ENCODE assay signal across 10 mouse cellular contexts in the genomic region with DNA sequence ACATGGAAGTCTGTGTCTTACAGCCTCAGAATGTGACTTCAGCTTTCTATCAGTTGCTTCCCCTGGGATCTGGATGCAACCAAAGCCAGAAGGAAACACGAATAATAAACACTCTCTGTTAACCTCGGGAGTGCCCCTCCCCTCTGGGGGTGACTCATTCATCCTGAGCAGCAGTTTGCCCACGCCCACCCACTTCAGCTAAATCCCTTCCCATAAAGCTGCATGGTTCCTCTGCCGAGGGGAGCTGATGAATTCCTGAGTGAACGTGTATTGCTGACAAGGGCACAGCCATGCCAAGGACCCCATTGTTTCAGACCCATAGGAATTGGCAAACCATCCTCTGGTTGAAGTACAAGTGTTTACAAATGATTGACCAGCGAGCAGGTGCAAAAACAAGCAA. TPM values are rescaled to one million over a fixed set of nuclear protein-coding genes. Genes with fewer than 3 reads are reported as not detected.
A peak's percentile ranks its signal among the peaks of the same experiment; 100 is the strongest.
DNase-seq lines count a peak whose midpoint lies in the region; ATAC-seq and TF ChIP-seq lines count a peak whose summit lies in the region.
"Had no signal": no experiment of that assay in that cellular context is flagged by ENCODE, and none has a peak within 500 bp of the region (broad histone marks: within the 10 kb centered on the region; RNA-seq: fewer than 3 reads in every experiment).

No protein-coding gene starts in this region.

- no peak overlapping the region for H3K27ac ChIP-seq in heart, embryonic 15.5 days
- H3K27ac ChIP-seq in limb, embryonic 14.5 days (replicated peaks; ENCODE audit: low read depth, low read length) = no peak overlapping the region
- H3K27ac ChIP-seq in limb, embryonic 10.5 days = no peak overlapping the region
- H3K27ac ChIP-seq in bone marrow, adult 2 months (ENCODE audit: control insufficient read depth, insufficient read depth, low read depth, low read length, poor library complexity) = peak overlapping the region; percentile 32; the same call in 1 of the 2 replicates
- no peak overlapping the region for H3K27ac ChIP-seq in lung, postnatal 0 days (ENCODE audit: low read length)
- H3K27ac ChIP-seq: liver, embryonic 14.5 days had no signal

- TF ChIP-seq CTCF in bone marrow, adult 2 months (IDR thresholded peaks at IDR 0.05; ENCODE audit: control insufficient read depth, insufficient read depth, low read length) = no peak
- no peak for TF ChIP-seq CTCF in lung, postnatal 0 days (IDR thresholded peaks at IDR 0.05)

- no peaks in the 10 kb centered on the region for H3K9me3 ChIP-seq in heart, embryonic 15.5 days (replicated peaks)
- H3K9me3 ChIP-seq in limb, embryonic 14.5 days (ENCODE audit: control insufficient read depth, low read length) = no peaks in the 10 kb centered on the region
- H3K9me3 ChIP-seq in limb, embryonic 10.5 days (replicated peaks) = no peaks in the 10 kb centered on the region
- no peaks in the 10 kb centered on the region for H3K9me3 ChIP-seq in lung, postnatal 0 days (ENCODE audit: low read length)

- ATAC-seq in heart, embryonic 15.5 days (replicated peaks; ENCODE audit: insufficient number of reproducible peaks, insufficient read depth, low FRiP score, low read depth) = no peak
- ATAC-seq in limb, embryonic 14.5 days (ENCODE audit: low FRiP score, low read depth) = no peak
- peak; percentile 83 for ATAC-seq in lung, postnatal 0 days

- no peaks in the 10 kb centered on the region for H3K4me1 ChIP-seq in heart, embryonic 15.5 days (replicated peaks)
- no peaks in the 10 kb centered on the region for H3K4me1 ChIP-seq in limb, embryonic 14.5 days (ENCODE audit: control insufficient read depth, insufficient read depth, low read length)
- no peaks in the 10 kb centered on the region; the same call in 1 of the 2 replicates for H3K4me1 ChIP-seq in limb, embryonic 10.5 days
- H3K4me1 ChIP-seq in bone marrow, adult 2 months (ENCODE audit: control insufficient read depth, insufficient read depth, low read length) = no peaks in the 10 kb centered on the region; the same call in 1 of the 2 replicates
- H3K4me1 ChIP-seq in lung, postnatal 0 days (ENCODE audit: insufficient read depth, low read depth, low read length) = peaks cover 3% of the 10 kb centered on the region; the same call in 1 of the 2 replicates

- TF ChIP-seq POLR2A in limb, embryonic 14.5 days (IDR thresholded peaks at IDR 0.05; ENCODE audit: borderline replicate concordance, extremely low read depth, insufficient read depth, insufficient read length) = no peak
- TF ChIP-seq POLR2A in bone marrow, adult 2 months (IDR thresholded peaks at IDR 0.05; ENCODE audit: borderline replicate concordance, control insufficient read depth, low read depth, low read length) = no peak

- TF ChIP-seq EP300 in lung, postnatal 0 days (IDR thresholded peaks at IDR 0.05) = peak; percentile 33; the same call in 1 of the 2 replicates

- WGBS in heart, embryonic 15.5 days = 13% methylated on average over 6 of the region's 6 CpGs
- 27% methylated on average over 6 of the region's 6 CpGs for WGBS in limb, embryonic 14.5 days
- 49% methylated on average over 6 of the region's 6 CpGs for whole genome bisulfite sequencing in limb, embryonic 10.5 days
- WGBS in bone marrow, adult 2 months = 6% methylated on average over 6 of the region's 6 CpGs
- 8% methylated on average over 6 of the region's 6 CpGs for WGBS in lung, postnatal 0 days

- H3K4me2 ChIP-seq in heart, embryonic 15.5 days = 0 out of 2 replicates have a peak overlapping the region, but pooled peaks have one; percentile 1
- H3K4me2 ChIP-seq in limb, embryonic 14.5 days (replicated peaks; ENCODE audit: low read depth, low read length, severe bottlenecking) = no peak overlapping the region
- H3K4me2 ChIP-seq in lung, postnatal 0 days (replicated peaks; ENCODE audit: low read depth, low read length) = peak overlapping the region; percentile 14; the same call in 1 of the 2 replicates

- no peak for DNase-seq in heart, adult 8-10 months (ENCODE audit: low spot score)
- DNase-seq in limb, embryonic 14.5 days (ENCODE audit: low spot score) = peak; percentile 16
- no peak for DNase-seq in limb, embryonic 10.5 days (ENCODE audit: low spot score)
- DNase-seq in lung, postnatal 0 days (ENCODE audit: low spot score) = peak; percentile 60
- DNase-seq in adrenal gland, postnatal 14 days = no peak
- DNase-seq in adipocyte (ENCODE audit: low spot score) = no peak
- DNase-seq: thymus, postnatal 36 days had no signal

- no peaks in the 10 kb centered on the region for H3K36me3 ChIP-seq in heart, embryonic 15.5 days
- H3K36me3 ChIP-seq in limb, embryonic 14.5 days (ENCODE audit: control insufficient read depth, insufficient read depth, low read length) = no peaks in the 10 kb centered on the region
- H3K36me3 ChIP-seq in limb, embryonic 10.5 days = no peaks in the 10 kb centered on the region
- no peaks in the 10 kb centered on the region for H3K36me3 ChIP-seq in lung, postnatal 0 days (ENCODE audit: insufficient read depth, low read length)

- H3K4me3 ChIP-seq in heart, embryonic 15.5 days = no peak overlapping the region
- H3K4me3 ChIP-seq in limb, embryonic 14.5 days (replicated peaks; ENCODE audit: low read length) = no peak overlapping the region
- no peak overlapping the region for H3K4me3 ChIP-seq in limb, embryonic 10.5 days
- no peak overlapping the region for H3K4me3 ChIP-seq in bone marrow, adult 2 months (replicated peaks; ENCODE audit: control insufficient read depth, low read depth, low read length)
- H3K4me3 ChIP-seq in lung, postnatal 0 days (ENCODE audit: low read depth, low read length) = no peak overlapping the region

- no peak overlapping the region for H3K9ac ChIP-seq in heart, embryonic 15.5 days
- no peak overlapping the region for H3K9ac ChIP-seq in limb, embryonic 14.5 days (ENCODE audit: low read depth, low read length, severe bottlenecking)
- no peak overlapping the region for H3K9ac ChIP-seq in lung, postnatal 0 days (replicated peaks; ENCODE audit: low read depth)
- H3K9ac ChIP-seq: liver, embryonic 14.5 days had no signal

- no peaks in the 10 kb centered on the region for H3K27me3 ChIP-seq in heart, embryonic 15.5 days
- H3K27me3 ChIP-seq in limb, embryonic 14.5 days (ENCODE audit: control insufficient read depth, insufficient read depth, low read length) = no peaks in the 10 kb centered on the region
- H3K27me3 ChIP-seq in limb, embryonic 10.5 days (ENCODE audit: low read depth, poor library complexity, severe bottlenecking) = no peaks in the 10 kb centered on the region
- no peaks in the 10 kb centered on the region for H3K27me3 ChIP-seq in lung, postnatal 0 days (replicated peaks; ENCODE audit: insufficient read depth, low read length)

RNA-seq across cellular contexts. Expression of a gene that starts 45.3 kb away (rescaled TPM):
- 1.5 TPM in 2 replicates for polyA plus RNA-seq in heart, embryonic 15.5 days (2015; fragmentation: Nextera tagmentation; extraction: Ambion mirVana)
- under 1 TPM; 0.43 to 0.75 (median 0.61) TPM for total RNA-seq in heart, adult 8-10 months (2022)
- polyA plus RNA-seq in limb, embryonic 14.5 days (2012; rRNA removed) = 6.7 and 7.6 TPM in 2 replicates
- 5.7 and 5.9 TPM in 2 replicates for polyA plus RNA-seq in limb, embryonic 14.5 days (2014; fragmentation: Nextera tagmentation; extraction: Ambion mirVana)
- 2.0 and 2.8 TPM in 2 replicates for polyA plus RNA-seq in limb, embryonic 10.5 days (2016; fragmentation: Nextera tagmentation; extraction: Ambion mirVana)
- polyA plus RNA-seq in bone marrow, adult 2 months (2011; ENCODE audit: insufficient read depth, insufficient read length, low replicate concordance, missing spikeins) = not detected in 2 replicates
- 0.87 and 1.2 TPM in 2 replicates for polyA plus RNA-seq in lung, postnatal 0 days (2015; fragmentation: Nextera tagmentation; extraction: Ambion mirVana)
- 1.3 and 1.5 TPM in 2 replicates for total RNA-seq in adrenal gland, postnatal 14 days (2021)

Comparison
In these comparisons a context has a peak if more than half of its experiments do, and no peak if none do; other contexts are left out.
1. DNase-seq: peak in limb, embryonic 14.5 days (single experiment) and lung, postnatal 0 days (single experiment); none in heart, adult 8-10 months (single experiment), limb, embryonic 10.5 days (single experiment), adrenal gland, postnatal 14 days (single experiment) and adipocyte (single experiment).